Mouse (Mus musculus) thymus, adult 2 months (tissue): ENCODE data around the gene Osgep.

Experiments
- CTCF ChIP-seq: fragments of 200-500 bp; IDR thresholded peaks from 2 replicates; pipeline ENCODE4 v1.5.1; 2012; ENCODE audit warnings: mild to moderate bottlenecking, control low read depth, low read length, moderate library complexity, borderline replicate concordance; ENCODE audit not compliant: control insufficient read depth, poor library complexity, insufficient read depth; ENCODE audit errors: extremely low read depth
- POLR2A ChIP-seq: fragments of 200-500 bp; IDR thresholded peaks from 2 replicates; pipeline ENCODE4 v1.6.1; 2012; ENCODE audit warnings: mild to moderate bottlenecking, low read length, control low read depth, moderate library complexity; ENCODE audit not compliant: control insufficient read depth, poor library complexity, insufficient read depth; ENCODE audit errors: extremely low read depth

GRCm38 (mm10) chr14:50931493-50932020 is 6.9 kb upstream of the Osgep start:
- TF ChIP-seq CTCF: no peak
- TF ChIP-seq POLR2A: no peak
